Mouse (Mus musculus) bone marrow, adult 2 months (tissue): ENCODE data around the gene Grb2.

Experiments
- CTCF ChIP-seq: fragments of 200-500 bp; IDR thresholded peaks from 2 replicates; pipeline ENCODE4 v1.5.1; 2011; ENCODE audit warnings: low read length, control low read depth; ENCODE audit not compliant: control insufficient read depth, insufficient read depth
- POLR2A ChIP-seq: fragments of 200-500 bp; IDR thresholded peaks from 2 replicates; pipeline ENCODE4 v1.6.1; 2011; ENCODE audit warnings: low read depth, mild to moderate bottlenecking, control low read depth, low read length, borderline replicate concordance; ENCODE audit not compliant: control insufficient read depth

- no peak for TF ChIP-seq POLR2A
- no peak for TF ChIP-seq CTCF
These were observed 73.4 kb downstream of the Grb2 start for GRCm38 (mm10) chr11:115635041-115635440.
